Mouse (Mus musculus) CH12.LX (cell line): ENCODE measurements around the gene Vps53. TPM values are rescaled to one million over a fixed set of nuclear protein-coding genes. Genes with fewer than 3 reads are reported as not detected.

Experiments
- DNase-seq: peaks from one replicate; pipeline ENCODE4 v3.0.0-alpha.2; 2013; ENCODE audit errors: extremely low read depth
- H3K27ac ChIP-seq: 2 replicates; pipeline ENCODE4 v1.5.1; 2012; ENCODE audit warnings: low read depth, mild to moderate bottlenecking, control low read depth, moderate library complexity; ENCODE audit not compliant: insufficient read depth
- H3K27me3 ChIP-seq: replicated peaks from 2 replicates; pipeline ENCODE3; 2012; ENCODE audit warnings: inconsistent platforms
- H3K36me3 ChIP-seq, 2 experiments: replicated peaks in 1 of 2; 2 replicates each; pipeline versions ENCODE3 to v1.6.1; 2012; ENCODE audit warnings: inconsistent platforms in 1 of 2, low read length in 1 of 2, mild to moderate bottlenecking in 1 of 2, mixed read lengths in 1 of 2, moderate library complexity in 1 of 2; ENCODE audit not compliant: control insufficient read depth in 1 of 2, insufficient read depth in 1 of 2
- H3K4me1 ChIP-seq, 2 experiments: 2 replicates each; pipeline ENCODE4 v1.6.1; 2012; ENCODE audit warnings: inconsistent platforms in 1 of 2, moderate library complexity in 1 of 2; ENCODE audit not compliant: insufficient read depth in 2 of 2, control insufficient read depth in 1 of 2
- H3K4me2 ChIP-seq: 2 replicates; pipeline ENCODE4 v1.6.1; 2012; ENCODE audit warnings: low read depth, mild to moderate bottlenecking, control low read depth; ENCODE audit not compliant: poor library complexity, insufficient read depth, severe bottlenecking
- H3K4me3 ChIP-seq, 3 experiments: fragments of 150-350 bp in 1 of 3; sonication (generic) in 1 of 3; replicated peaks in 1 of 3; 2 replicates each; pipeline versions ENCODE3 to v1.5.1; 2011 to 2012; ENCODE audit warnings: low read depth in 2 of 3, low read length in 2 of 3, mild to moderate bottlenecking in 2 of 3, moderate library complexity in 2 of 3, control low read depth in 1 of 3, improper control_type of control experiment in 1 of 3, inconsistent platforms in 1 of 3, mixed read lengths in 1 of 3; ENCODE audit not compliant: poor library complexity in 1 of 3
- H3K79me2 ChIP-seq: replicated peaks from 2 replicates; pipeline ENCODE4 v1.6.1; 2012; ENCODE audit warnings: mild to moderate bottlenecking, moderate library complexity; ENCODE audit not compliant: control insufficient read depth, poor library complexity, insufficient read depth, severe bottlenecking; ENCODE audit errors: extremely low read depth
- H3K9ac ChIP-seq: 2 replicates; pipeline ENCODE4 v1.6.1; 2012; ENCODE audit warnings: low read depth, mild to moderate bottlenecking, control low read depth, moderate library complexity; ENCODE audit not compliant: insufficient read depth
- H3K9me3 ChIP-seq: replicated peaks from 2 replicates; pipeline ENCODE3; 2012; ENCODE audit warnings: low read length, inconsistent platforms, mixed read lengths
- BHLHE40 ChIP-seq: IDR thresholded peaks from 2 replicates; pipeline ENCODE4 v1.6.1; 2011; ENCODE audit warnings: mild to moderate bottlenecking, low read depth, low read length, improper control_type of control experiment
- CHD2 ChIP-seq: IDR thresholded peaks from 2 replicates; pipeline ENCODE4 v1.6.1; 2011; ENCODE audit warnings: low read length, improper control_type of control experiment
- E2F4 ChIP-seq: IDR thresholded peaks from 2 replicates; pipeline ENCODE4 v1.6.1; 2011; ENCODE audit warnings: low read depth, low read length, improper control_type of control experiment; ENCODE audit not compliant: insufficient replicate concordance
- EP300 ChIP-seq: IDR thresholded peaks from 2 replicates; pipeline ENCODE4 v1.6.1; 2011; ENCODE audit warnings: low read length, improper control_type of control experiment
- ETS1 ChIP-seq: conservative IDR thresholded peaks from 2 replicates; pipeline ENCODE4 v1.6.1; 2012; ENCODE audit warnings: low read depth, mild to moderate bottlenecking, inconsistent platforms, low read length, improper control_type of control experiment, moderate library complexity
- IRF4 ChIP-seq: IDR thresholded peaks from 2 replicates; pipeline ENCODE4 v1.6.1; 2014; ENCODE audit warnings: low read depth, mild to moderate bottlenecking, inconsistent platforms, low read length, improper control_type of control experiment
- KAT2A ChIP-seq: IDR thresholded peaks from 2 replicates; pipeline ENCODE4 v1.6.1; 2012; ENCODE audit warnings: low read length, improper control_type of control experiment, inconsistent platforms; ENCODE audit not compliant: insufficient replicate concordance
- MAFK ChIP-seq: IDR thresholded peaks from 2 replicates; pipeline ENCODE4 v1.6.1; 2011; ENCODE audit warnings: low read length, improper control_type of control experiment; ENCODE audit not compliant: insufficient replicate concordance
- MAZ ChIP-seq: IDR thresholded peaks from 2 replicates; pipeline ENCODE4 v1.6.1; 2012; ENCODE audit warnings: low read depth, mild to moderate bottlenecking, inconsistent platforms, low read length, improper control_type of control experiment, moderate library complexity
- RAD21 ChIP-seq: IDR thresholded peaks from 2 replicates; pipeline ENCODE4 v1.6.1; 2011; ENCODE audit warnings: low read depth, mild to moderate bottlenecking, low read length, improper control_type of control experiment, moderate library complexity
- SIN3A ChIP-seq: IDR thresholded peaks from 2 replicates; pipeline ENCODE4 v1.6.1; 2012; ENCODE audit warnings: low read length, improper control_type of control experiment, inconsistent platforms
- TCF12 ChIP-seq: IDR thresholded peaks from 2 replicates; pipeline ENCODE4 v1.6.1; 2014; ENCODE audit warnings: low read depth, mild to moderate bottlenecking, inconsistent platforms, low read length, improper control_type of control experiment
- UBTF ChIP-seq: IDR thresholded peaks from 2 replicates; pipeline ENCODE4 v1.6.1; 2012; ENCODE audit warnings: low read depth, mild to moderate bottlenecking, inconsistent platforms, low read length, improper control_type of control experiment, moderate library complexity
- USF1 ChIP-seq: IDR thresholded peaks from 2 replicates; pipeline ENCODE4 v1.6.1; 2014; ENCODE audit warnings: low read depth, mild to moderate bottlenecking, inconsistent platforms, low read length, improper control_type of control experiment
- USF2 ChIP-seq: conservative IDR thresholded peaks from 2 replicates; pipeline ENCODE4 v1.6.1; 2011; ENCODE audit warnings: low read depth, low read length, improper control_type of control experiment
- ZNF384 ChIP-seq: IDR thresholded peaks from 2 replicates; pipeline ENCODE4 v1.6.1; 2012; ENCODE audit warnings: low read depth, low read length, improper control_type of control experiment, inconsistent platforms
- dilution Hi-C: fragments of 300-500 bp; cut with MboI; formaldehyde crosslinking; loops from 2 replicates; pipeline ENCODE4 v1.14.3; 2020; ENCODE audit warnings: low sequenced_read_pairs; ENCODE audit not compliant: extremely low pct_unique_long_range_greater_than_20kb, extremely low pct_ligation_motif_present
- in situ Hi-C: fragments of 300-500 bp; cut with MboI; formaldehyde crosslinking; loops from 3 replicates; pipeline ENCODE4 v1.14.3; 2019; ENCODE audit warnings: low sequenced_read_pairs, low pct_ligation_motif_present, low pct_unique_long_range_greater_than_20kb, mixed read lengths
- polyA plus RNA-seq: library from polyadenylated mRNA; unstranded; fragments of >175 nt; gene quantifications from 2 replicates; pipeline ENCODE4 v1.2.1, GENCODE M21; 2012; ENCODE audit warnings: low read depth; ENCODE audit not compliant: insufficient read length
- total RNA-seq, 2 experiments: library from RNA; depleted of rRNA; stranded (reverse); fragments of 300-350 nt in 1 of 2; fragments of >200 nt in 1 of 2; gene quantifications; 2 replicates each; pipeline ENCODE4 v1.2.3; 2012 to 2014

The Vps53 gene
- total and polyA plus RNA-seq, 3 experiments: 56.1 to 70.7 (median 62.2) TPM

DNA sequence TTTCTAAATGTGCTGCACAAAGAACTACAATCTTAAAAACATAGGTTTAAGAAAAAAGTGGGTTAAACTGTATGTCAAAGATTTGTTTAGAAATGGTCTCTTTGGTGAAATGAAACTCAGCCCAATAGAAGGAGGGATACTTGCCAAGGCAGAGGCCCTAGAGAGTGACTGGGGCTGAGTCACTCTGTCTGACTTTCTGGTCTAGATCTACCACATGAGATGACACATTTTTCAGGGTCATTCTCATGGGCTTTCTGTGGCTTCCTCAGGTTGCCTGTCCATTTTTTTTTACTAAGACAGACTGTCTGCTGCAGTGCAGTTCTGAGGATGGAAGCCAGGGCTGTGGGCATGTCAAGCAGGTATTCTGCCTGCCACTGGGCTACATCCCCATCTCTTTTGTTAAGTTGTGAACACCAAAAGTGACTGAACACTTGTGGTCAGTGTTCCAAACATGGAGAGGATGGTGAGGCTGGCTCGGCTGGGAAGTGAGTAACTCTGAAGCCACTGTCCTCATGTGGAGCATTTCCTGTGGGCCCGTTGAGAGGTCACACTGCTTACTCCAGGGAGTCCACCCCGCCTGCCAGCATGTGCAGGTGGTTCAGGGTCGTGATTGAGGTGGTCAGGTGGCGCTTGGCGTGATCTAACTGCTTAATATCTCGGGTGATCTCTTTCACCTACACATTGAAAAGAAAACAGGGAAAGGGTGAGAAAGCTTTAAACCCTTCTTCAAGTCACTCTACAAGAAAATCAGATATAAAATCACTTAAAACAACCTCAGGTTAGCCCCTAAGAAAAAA is 43.6 kb downstream of the Vps53 start:
- no peaks in the 10 kb centered on the region for H3K27me3 ChIP-seq
- H3K4me1 ChIP-seq: peaks cover 3 to 21% of the 10 kb centered on the region in 2 experiments; a peak in 3 of 4 replicates
- peak overlapping the region; percentile 22; the same call in 1 of the 2 replicates for H3K27ac ChIP-seq
- no peak for TF ChIP-seq KAT2A
- no peak for TF ChIP-seq ETS1
- TF ChIP-seq RAD21: no peak
- no peak for TF ChIP-seq USF1
- TF ChIP-seq EP300: no peak
- TF ChIP-seq ZNF384: no peak; the same call in 1 of the 2 replicates
- TF ChIP-seq TCF12: no peak
- TF ChIP-seq SIN3A: no peak
- TF ChIP-seq BHLHE40: no peak
- no peak for TF ChIP-seq MAFK
- no peak for TF ChIP-seq UBTF
- no peak for TF ChIP-seq CHD2
- no peak for TF ChIP-seq MAZ
- no peak overlapping the region for H3K4me2 ChIP-seq
- H3K9ac ChIP-seq: no peak overlapping the region
- peak; percentile 30 for DNase-seq
- H3K4me3 ChIP-seq: no peak overlapping the region
- dilution Hi-C loops (no loop called here), in situ Hi-C loops (no loop called here)
- no peaks in the 10 kb centered on the region for H3K9me3 ChIP-seq
- peaks cover 47 to 67% of the 10 kb centered on the region in 2 experiments for H3K36me3 ChIP-seq
- H3K79me2 ChIP-seq: no peaks in the 10 kb centered on the region

- H3K79me2 ChIP-seq: no peaks in the 10 kb centered on the region
- no peak overlapping the region for H3K4me3 ChIP-seq
- H3K9ac ChIP-seq: no peak overlapping the region
- H3K36me3 ChIP-seq: peaks cover 37 to 74% of the 10 kb centered on the region in 2 experiments
- H3K27me3 ChIP-seq: no peaks in the 10 kb centered on the region
- in situ Hi-C loops: no loop called here
- TF ChIP-seq IRF4 (no peak), E2F4 (no peak), USF2 (no peak), EP300 (no peak)
- TF ChIP-seq, all 38 proteins: peak for 0
- Histone ChIP-seq H3K4me1 (peaks cover under 1 to 17% of the 10 kb centered on the region in 2 experiments; a peak in 3 of 4 replicates), H3K4me2 (no peak overlapping the region), H3K27ac (no peak overlapping the region), H3K9me3 (no peaks in the 10 kb centered on the region)
- DNase-seq: no peak
- dilution Hi-C loops: no loop called here
These were observed 48.6 kb downstream of the Vps53 start for GRCm38 (mm10) chr11:76130859-76131258.
